Mouse (Mus musculus): ENCODE measurements around the gene Ice1. TPM values are rescaled to one million over a fixed set of nuclear protein-coding genes. Genes with fewer than 3 reads are reported as not detected.

The Ice1 gene
- polyA plus RNA-seq (2015; fragmentation: Illumina TruSeq; extraction: RNeasy Lipid Tissue Mini Kit (QIAGEN cat#74804); ENCODE audit: low read depth, low replicate concordance) = 52.9 TPM

DNA sequence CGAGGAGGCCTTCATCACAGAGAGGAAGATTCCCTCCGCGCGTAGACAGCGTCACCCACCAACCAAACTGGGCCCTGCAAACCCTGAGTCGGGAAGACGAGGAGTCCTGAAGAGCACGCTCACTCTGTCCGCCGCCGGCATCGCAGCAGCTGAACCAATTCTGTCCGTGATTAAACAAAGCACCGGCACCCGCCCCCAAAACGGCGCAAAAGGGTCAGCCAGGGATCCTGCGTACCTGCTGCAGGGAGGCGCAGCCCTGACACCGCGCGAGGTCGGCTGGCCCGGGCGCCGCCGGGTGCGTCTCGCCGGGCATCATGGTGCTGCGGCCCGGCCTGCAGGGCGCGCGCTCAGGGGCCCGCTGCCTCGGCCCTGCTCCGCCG, at the start of gene Ice1:
TSS of gene Ice1 (minus strand) at position 353 of the 380 bp plus-strand sequence.

Other genes with a start within 250 kb of the Ice1 start
- 2.1 TPM for gene Adamts16, start 204.2 kb upstream of the Ice1 start, polyA plus RNA-seq (2015; fragmentation: Illumina TruSeq; extraction: RNeasy Lipid Tissue Mini Kit (QIAGEN cat#74804); ENCODE audit: low read depth, low replicate concordance)

Measured in brain, adult 10 weeks (tissue).